Mouse (Mus musculus) heart, adult 8-10 months (tissue): ENCODE measurements around the gene Mbl2. TPM values are rescaled to one million over a fixed set of nuclear protein-coding genes. Genes with fewer than 3 reads are reported as not detected.
"Not testable (repeated sequence)": the region's sequence is repeated elsewhere in the genome, so short reads cannot be mapped to it uniquely, and the experiment has no call there.

Experiments used
- DNase-seq: peaks from one replicate; pipeline ENCODE4 v3.0.0; 2022; ENCODE audit warnings: low spot score
- total RNA-seq, 4 experiments: library from RNA; stranded (reverse); gene quantifications; 2 replicates each; pipeline ENCODE4 v1.2.4; 2022

Mbl2 gene
- not detected for total RNA-seq

DNA sequence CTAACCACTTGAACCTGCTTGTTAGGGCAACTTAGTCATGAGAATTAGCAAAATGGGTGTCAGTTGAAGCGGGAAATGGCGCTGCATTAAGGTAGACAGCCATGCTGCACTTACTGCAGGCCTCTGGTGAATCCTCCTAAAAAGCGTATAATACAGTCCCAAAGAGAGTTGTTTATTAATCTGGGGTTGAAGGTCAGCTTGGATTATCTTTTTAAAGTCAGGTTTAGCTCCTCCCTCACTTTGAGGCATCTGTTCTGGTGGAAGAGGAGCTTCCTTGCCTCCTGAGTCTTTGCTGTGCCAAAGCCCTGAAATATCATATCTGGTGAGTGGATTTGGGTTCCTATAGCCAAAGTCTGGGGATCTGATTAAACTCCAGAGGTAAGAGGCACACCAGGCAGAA, at the start of gene Mbl2:
Gene Mbl2 (plus strand): TSS at position 252 of the 400 bp plus-strand sequence.
- no peak for DNase-seq

DNA sequence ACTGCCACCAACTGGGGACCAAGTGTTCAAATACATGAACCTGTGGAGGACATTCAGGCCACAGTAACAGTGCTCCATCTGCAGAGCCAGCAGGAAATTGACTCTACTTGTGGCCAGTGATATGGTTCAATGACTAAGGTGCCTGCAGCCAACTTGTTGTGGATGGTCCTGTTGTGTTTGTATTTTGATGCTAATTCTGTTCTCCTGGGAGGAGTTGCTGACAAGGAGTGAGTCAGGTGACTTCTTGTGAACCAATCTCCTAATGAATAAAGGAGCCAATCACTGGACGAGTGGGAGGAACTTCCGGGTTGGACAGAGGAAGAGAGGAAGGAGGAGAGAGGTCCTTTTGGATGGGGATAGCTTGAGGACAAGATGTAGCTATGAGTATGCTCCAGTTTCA, 47.2 kb upstream of the Mbl2 start:
- no peak for DNase-seq

DNA sequence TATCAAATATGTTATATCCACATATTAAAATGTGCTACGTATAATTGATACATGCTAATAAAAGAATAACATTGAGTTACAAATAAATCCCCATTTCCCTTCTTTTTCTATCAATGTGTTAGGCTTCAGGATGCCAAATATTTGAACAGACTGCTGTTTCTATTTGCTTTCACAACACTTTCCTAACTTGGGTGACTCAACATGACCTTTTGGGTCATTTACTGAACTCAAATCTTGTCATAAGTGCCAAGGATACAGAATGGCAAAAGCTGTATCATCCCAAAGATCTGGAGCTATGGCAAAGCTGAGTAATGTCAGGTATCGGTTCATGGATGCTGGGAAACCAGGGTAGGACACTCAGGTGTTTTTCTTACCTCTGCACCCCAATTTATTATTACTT, 45.5 kb upstream of the Mbl2 start:
- no peak for DNase-seq

DNA sequence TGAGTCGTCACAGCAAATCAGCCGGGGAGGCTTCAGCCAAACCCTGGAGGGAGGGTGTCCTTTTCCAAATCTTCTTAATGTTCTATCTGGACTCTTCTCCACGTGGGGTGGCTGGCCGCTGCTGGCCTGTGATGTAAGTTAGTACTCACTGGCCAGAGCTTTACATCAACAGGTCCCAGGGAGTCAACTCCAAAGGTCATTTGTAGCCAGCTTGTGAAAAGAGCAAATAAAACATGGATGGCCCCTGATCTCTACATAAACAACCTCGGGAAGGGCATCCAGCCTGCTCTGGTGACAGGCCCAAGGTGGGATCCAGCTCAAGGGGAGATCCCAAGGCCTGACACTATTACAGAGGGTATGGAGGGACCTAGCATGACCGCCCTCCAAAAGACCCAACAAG, 37.7 kb upstream of the Mbl2 start:
- DNase-seq: no peak

DNA sequence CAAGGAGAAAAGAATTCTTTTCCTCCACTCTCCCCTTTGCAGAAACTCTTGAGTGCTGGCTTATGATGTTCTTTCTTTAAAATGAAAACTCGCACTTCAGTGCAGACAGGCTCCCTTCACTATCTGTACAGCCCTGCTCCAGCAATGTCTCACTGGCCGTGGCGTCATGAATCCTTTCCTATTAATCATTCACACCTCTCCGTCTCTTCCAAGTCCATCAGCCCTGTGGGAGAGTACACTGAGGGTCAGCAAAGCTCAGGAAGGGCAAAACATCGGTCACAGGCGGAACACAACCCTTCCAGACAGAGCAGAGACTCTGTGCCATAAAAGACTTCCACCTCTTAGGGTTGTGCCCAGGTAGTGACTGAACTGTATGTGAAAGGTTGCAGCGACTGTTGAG, 30.6 kb upstream of the Mbl2 start:
- DNase-seq: no peak

DNA sequence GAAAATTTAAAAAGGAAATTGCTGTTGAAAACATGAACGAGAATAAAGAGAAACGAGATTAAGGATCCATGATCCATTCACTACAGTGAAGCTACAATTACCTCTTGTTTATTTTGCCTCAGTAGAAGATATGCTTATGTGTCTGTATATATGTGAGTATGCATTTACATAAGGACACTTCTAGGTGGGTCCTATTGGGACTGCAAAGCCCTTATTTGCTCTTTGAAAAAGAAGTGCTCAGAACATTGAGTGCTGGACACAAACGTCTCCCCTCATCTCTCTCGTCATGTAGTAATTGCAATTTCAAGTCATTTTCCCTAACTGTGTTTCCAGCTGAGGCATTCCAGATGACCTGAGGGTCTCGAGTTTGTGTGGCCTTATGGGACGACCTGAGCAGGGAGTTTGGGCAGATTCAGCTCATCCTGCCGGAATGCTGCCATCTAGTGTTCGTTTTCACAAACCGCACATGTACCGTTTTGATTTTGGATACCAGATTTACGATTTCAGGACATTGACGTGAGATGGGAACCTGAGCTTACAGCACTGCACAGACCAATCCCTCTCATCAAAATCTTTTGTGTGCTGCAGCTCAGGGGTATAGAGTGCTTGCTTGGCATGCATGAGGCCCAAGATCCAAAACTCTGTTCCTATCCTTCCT, 27.5 kb upstream of the Mbl2 start:
- peak; percentile 4 for DNase-seq

DNA sequence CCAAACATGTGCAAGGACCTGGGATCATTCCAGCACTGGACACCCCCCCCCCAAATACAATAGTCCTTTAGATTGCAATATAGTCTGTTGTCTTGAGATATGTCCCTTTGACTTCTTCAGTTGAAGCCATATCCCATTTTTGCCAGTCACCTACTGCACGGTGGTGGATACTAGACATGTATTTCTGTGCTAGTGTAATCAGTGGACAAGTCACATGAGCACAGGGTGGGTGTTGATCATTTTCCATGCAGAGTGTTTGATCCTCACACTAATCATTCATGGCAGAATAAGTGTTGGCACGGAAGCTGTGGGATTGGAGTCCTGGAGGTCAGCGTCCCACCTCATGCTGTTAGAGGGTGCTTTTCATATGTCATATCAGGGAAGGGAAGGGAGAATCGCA, 26.9 kb upstream of the Mbl2 start:
- DNase-seq: no peak

DNA sequence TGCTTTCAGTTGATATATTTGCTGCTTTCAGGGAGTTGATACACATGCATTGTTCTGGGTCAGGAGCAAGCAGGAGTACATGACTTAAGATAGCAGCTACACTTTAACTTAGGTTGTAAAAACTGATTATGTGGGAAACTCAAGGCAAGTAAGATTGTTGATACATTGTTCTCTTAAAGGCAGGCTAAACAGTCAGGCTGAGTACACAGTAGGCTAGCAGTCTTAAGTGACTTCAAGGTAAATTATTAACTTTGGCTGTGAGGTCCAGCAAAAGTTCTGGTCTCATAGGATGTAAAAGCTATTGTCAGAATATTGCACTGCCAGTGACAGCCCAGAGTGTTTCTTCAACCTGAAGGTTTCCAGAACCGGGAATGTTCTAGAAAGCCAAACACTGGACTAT, 25.8 kb upstream of the Mbl2 start:
- no peak for DNase-seq

DNA sequence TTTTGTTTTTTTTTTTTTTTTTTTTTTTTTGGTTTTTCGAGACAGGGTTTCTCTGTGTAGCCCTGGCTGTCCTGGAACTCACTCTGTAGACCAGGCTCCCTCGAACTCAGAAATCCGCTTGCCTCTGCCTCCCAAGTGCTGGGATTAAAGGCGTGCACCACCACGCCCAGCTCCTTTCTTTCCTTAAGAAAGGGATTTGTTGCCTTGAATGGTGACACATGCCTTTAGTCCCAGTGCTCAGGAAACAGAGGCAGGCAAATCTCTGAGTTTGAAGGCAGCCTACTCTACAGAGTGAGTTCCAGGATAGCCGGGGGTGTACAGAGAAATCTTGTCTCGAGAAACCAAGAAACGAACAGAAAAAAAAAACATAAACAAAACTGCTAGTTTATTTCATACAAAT, 23.7 kb upstream of the Mbl2 start:
- not testable (repeated sequence) for DNase-seq

DNA sequence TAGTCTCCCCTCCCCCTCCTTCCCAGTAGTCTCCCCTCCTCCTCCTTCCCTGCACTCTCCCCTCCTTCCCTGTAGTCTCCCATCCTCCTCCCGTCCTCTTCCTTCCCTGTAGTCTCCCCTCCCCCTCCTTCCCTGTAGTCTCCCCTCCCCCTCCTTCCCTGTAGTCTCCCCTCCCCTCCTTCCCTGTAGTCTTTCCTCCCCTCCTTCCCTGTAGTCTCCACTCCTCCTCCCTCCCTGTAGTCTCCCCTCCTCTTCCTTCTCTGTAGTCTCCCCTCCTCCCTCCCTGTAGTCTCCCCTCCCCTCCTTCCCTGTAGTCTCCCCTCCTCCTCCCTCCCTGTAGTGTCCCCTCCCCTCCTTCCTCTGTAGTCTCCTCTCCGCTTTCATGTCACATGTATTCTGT, 18.7 kb upstream of the Mbl2 start:
- no peak for DNase-seq

DNA sequence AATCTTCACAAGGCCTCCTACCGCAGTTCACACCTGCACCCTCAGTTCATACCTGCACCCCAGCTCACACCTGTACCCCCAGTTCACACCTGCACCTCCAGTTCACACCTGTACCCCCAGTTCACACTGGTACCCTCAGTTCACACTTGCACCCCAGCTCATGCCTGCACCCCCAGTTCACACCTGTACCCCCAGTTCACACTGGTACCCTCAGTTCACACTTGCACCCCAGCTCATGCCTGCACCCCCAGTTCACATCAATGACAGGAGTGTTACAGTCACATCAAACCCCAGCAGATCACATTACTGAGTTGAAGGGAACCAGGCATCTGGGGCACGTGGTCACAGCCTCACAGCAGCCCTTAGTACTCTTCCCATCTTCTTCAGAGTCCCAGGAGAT, 17.0 kb upstream of the Mbl2 start:
- DNase-seq: not testable (repeated sequence)

DNA sequence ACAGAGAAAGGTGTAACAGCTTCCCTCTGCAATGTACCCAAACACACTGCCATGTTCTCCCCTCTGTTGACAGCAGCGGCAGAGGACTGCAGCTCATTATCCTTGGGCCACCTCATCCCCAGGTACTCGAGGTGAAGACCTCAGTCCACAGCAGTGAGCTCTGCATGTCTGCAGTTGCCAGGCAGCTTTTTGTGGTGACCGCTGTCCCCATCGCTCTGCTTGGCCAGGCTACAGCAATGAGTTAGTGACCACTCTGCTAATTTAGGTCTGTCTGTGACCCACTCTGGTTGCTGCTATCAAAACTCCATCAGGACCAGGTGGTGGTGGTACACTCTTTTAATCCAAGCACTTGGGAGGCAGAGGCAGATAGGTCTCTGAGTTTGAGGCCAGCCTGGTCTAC, 16.6 kb upstream of the Mbl2 start:
- DNase-seq: no peak

DNA sequence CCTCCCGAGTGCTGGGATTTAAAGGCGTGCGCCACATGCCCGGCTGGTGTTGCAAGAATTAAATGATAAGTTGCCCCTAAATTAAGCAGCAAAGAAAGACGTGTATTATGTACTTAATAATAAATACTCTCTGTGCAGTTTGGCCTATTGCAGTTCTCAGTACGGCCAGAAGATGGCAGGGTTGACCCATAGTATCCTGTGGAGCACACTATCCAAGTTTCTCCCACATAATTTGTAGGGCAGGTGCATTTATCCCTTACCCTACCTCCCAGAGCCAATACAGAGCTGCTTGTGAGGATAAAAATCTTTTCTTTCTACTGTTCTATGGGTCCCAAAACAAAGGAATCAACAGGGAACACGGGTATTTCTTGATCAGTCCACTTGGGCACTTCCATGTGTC, 15.4 kb upstream of the Mbl2 start:
- DNase-seq: peak; percentile 23

DNA sequence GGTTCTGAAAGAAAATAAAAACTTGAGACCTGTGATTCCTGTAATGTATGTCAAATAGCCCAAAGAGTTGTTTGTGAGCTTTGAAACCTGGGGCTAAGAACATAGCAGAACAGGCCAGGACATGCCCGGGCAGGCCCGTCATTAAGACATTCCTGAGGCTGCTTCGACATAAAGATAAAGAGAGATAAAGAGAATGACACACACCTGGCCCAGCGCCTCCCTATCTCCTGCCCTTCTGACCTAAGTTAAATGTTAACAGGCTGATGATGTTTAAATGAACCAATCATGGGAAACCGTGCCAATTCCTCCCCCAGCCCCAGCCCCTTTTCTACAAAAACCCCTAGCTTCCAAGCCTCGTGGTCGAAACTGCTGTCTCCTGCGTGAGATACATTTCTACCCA, 10.1 kb upstream of the Mbl2 start:
- DNase-seq: not testable (repeated sequence)

DNA sequence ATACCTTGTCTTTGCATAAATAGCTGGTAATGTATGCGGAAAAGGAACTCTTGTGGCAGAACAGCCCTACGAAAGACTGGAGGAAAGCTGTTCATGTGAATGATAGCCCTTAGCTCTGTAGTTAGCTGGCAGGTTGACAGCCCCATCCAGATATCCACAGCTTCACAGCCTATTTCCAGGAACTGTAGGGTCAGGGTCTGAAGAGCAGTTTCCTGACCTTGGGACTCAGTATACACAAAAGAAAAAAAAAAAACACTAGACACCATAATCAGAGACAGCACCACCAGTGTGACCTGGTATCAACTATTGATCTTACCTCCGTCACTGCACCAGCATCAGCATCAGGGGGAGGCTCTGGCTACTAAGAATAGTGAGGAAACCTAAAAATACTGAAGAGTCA, 3.3 kb upstream of the Mbl2 start:
- no peak for DNase-seq

DNA sequence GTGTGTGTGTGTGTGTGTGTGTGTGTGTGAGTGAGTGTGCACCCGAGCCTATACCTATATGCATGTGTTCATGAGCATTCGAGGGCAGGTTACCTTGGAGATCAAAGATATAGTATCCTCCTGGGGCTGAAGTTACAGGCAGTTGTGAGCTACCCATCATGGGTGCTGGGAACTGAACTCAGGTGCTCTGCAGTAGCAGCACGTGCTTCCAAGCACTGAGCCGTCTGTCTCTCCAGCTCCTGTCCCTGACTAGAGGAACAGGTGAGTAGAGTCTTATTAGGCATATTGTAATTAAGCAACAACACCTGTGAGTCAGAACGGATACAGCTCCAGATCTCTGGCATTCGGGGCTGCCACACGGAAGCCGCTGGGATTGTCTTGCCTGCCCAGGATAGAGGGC, 1.7 kb downstream of the Mbl2 start:
- no peak for DNase-seq

DNA sequence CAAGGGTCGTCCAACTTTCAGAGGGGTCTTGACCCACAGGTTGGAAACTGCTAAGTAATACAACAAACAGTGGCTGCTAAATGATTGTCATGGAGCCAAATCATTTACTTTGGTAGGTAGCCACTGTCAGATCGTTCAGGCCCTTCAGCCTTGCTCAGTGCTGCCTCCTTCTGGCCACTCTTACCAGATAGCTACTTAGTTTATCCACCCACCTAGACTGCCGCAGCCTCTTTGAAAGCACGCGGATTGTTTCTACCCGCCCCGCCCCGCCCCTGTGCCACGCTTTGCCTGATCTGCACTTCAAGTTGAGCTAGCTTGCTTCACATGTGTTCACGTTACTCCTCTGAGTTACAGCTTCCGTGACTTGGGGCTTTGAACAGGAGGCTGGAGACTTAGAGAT, 14.6 kb downstream of the Mbl2 start:
- DNase-seq: no peak

DNA sequence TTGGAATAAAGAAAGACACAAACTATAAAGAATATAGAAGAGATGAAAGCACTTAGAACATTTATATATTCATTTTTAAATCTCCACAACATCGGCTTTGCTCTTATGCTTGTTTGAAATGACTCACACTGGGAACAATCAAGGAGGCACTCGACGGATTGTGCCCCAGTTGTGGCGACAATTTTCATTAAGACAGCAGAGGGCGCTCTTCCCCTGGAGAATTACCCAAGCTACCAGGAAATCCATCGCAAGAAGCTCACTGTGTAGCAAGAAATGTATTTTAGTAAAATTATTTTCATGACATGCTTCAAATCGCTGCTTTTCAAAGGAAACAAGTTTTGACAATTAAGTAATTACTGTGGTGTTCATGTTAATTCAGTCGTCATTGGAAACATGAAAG, 16.1 kb downstream of the Mbl2 start:
- peak; percentile 22 for DNase-seq

DNA sequence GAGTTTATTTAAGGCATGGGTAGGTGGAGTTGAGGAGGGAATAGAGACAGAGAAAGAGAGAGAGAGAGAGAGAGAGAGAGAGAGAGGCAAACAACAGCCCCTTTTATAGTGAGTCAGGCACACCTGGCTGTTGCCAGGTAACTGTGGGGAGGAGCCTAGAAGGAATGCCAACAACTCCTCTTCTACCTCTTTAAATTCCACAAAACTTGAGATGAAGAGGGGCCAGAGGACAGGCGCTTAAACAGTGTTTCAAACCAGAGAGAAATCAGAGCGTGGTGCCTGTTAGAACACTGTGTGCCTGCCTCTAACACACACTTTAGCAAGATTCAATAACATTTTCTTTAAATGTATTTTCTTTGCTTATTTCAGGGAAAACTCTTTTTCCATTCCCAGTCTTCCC, 19.5 kb downstream of the Mbl2 start:
- no peak for DNase-seq

DNA sequence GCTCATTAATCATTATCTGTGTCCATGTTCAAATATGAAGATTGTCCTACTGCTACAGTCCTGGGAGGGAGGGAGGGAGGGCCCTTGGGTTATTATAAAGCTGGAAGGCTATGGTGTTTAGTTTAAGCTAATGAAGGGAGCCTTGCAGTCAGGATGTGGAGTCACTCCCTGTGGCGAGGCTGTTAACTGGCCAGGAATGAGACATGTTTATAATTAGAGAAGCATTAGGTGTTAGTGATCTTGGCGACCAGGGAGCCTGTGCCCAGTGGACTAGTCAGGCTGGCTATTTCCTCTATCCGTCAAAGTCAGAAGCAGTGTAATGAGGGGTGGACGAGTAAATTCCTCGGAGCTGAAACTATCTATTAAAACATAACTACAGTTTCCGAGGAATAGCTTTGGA, 23.6 kb downstream of the Mbl2 start:
- no peak for DNase-seq

DNA sequence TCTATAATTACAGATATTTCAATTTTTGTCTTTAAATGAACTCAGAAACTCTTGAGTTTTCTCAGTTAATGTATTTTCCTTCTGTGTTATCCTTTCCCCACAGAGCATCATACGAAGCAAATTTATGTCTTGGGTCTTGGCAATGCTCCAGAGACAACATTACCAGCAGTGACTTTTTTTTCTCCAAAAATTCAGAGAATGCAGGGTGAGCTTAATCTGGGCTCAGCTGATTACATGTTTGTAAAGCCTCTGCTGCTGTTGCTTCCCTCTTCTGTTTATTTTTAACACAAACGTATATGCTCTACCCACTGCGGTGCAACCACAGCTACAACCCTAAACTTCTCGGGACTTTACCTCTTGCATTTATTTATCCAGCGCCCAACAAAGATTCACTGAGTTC, 48.4 kb downstream of the Mbl2 start:
- DNase-seq: no peak

DNA sequence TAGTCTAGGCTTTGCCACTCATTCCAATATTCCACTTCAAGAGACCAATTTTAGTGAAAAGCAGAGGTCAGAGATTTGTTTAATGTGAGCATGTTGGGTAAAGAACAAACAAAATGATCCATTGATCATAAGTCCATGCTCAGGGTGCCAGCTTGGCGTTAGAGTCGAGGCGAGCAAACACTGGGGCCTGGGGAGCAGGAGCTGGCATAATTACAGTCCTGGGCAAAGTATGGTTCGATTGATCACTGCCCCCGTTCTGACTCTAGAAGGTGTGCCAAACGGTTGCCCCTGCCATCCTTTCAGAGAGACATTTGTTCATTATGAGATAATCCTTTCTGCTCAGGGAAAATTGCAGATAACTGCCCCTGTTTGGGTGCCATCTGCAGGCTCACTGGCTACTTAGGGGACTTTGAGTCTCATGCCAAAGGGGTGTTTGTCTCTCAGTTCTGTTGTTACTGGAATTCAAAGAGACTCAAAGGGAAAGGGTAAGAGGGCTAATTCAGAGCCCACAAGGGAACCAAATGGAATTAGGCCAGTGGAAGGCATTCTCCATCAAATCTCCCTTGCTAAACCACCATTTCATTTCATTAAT, 55.3 kb downstream of the Mbl2 start:
- no peak for DNase-seq
